Mouse (Mus musculus) embryonic facial prominence, embryonic 12.5 days (tissue): ENCODE results near the gene Arap2. TPM values are rescaled to one million over a fixed set of nuclear protein-coding genes. Genes with fewer than 3 reads are reported as not detected.
"Not testable (repeated sequence)": the region's sequence is repeated elsewhere in the genome, so short reads cannot be mapped to it uniquely, and the experiment has no call there.

Experiments used
- ATAC-seq: fragments of 200-750 bp; cut with Nextera tagmentation; 2 replicates; pipeline ENCODE4 v1.8.0; 2017; ENCODE audit not compliant: insufficient number of reproducible peaks, insufficient read depth, low FRiP score, low TSS enrichment
- H3K27ac ChIP-seq: fragments of 300-500 bp; sonication (generic); 2 replicates; pipeline ENCODE4 v1.5.1; 2016; ENCODE audit warnings: mild to moderate bottlenecking
- H3K27me3 ChIP-seq: fragments of 300-500 bp; sonication (generic); 2 replicates; pipeline ENCODE4 v1.6.1; 2016; ENCODE audit warnings: mild to moderate bottlenecking, moderate library complexity
- H3K36me3 ChIP-seq: fragments of 300-500 bp; sonication (generic); 2 replicates; pipeline ENCODE4 v1.6.1; 2016; ENCODE audit warnings: mild to moderate bottlenecking
- H3K4me1 ChIP-seq: fragments of 300-500 bp; sonication (generic); 2 replicates; pipeline ENCODE4 v1.6.1; 2016
- H3K4me2 ChIP-seq: fragments of 300-500 bp; sonication (generic); replicated peaks from 2 replicates; pipeline ENCODE4 v1.6.1; 2016; ENCODE audit warnings: mild to moderate bottlenecking, moderate library complexity
- H3K4me3 ChIP-seq: fragments of 300-500 bp; sonication (generic); 2 replicates; pipeline ENCODE4 v1.5.1; 2016; ENCODE audit warnings: mild to moderate bottlenecking
- H3K9ac ChIP-seq: fragments of 300-500 bp; sonication (generic); 2 replicates; pipeline ENCODE4 v1.6.1; 2016; ENCODE audit warnings: mild to moderate bottlenecking, moderate library complexity
- H3K9me3 ChIP-seq: fragments of 300-500 bp; sonication (generic); 2 replicates; pipeline ENCODE4 v1.6.1; 2016; ENCODE audit warnings: mild to moderate bottlenecking, moderate library complexity
- WGBS: fragments of 180-500 bp; shearing (Covaris S2); methylation state at CpG from one replicate; pipeline ENCODE4 v1.1.7; 2016; 5-methylcytosine and 5-hydroxymethylcytosine counted together
- polyA plus RNA-seq: library from polyadenylated mRNA; unstranded; fragments of >200 nt; fragmentation: Nextera tagmentation; extraction: Ambion mirVana; gene quantifications from 2 replicates; pipeline ENCODE4 v1.2.1, GENCODE M21; 2016

The Arap2 gene
- polyA plus RNA-seq, 1 experiment from 2014 or later = 2.2 TPM

GRCm38 (mm10) chr5:62764161-62764560, 1.8 kb downstream of the Arap2 start:
- Histone ChIP-seq H3K9me3 (no peaks in the 10 kb centered on the region), H3K4me1 (no peaks in the 10 kb centered on the region), H3K27me3 (peaks cover 6% of the 10 kb centered on the region; the same call in 1 of the 2 replicates), H3K4me2 (no peak overlapping the region), H3K4me3 (no peak overlapping the region), H3K27ac (no peak overlapping the region), H3K9ac (no peak overlapping the region), H3K36me3 (no peaks in the 10 kb centered on the region)
- no peak for ATAC-seq
- WGBS = 77% methylated on average over 5 of the region's 5 CpGs

GRCm38 (mm10) chr5:62763046-62763445, 2.9 kb downstream of the Arap2 start:
- no peaks in the 10 kb centered on the region for H3K9me3 ChIP-seq
- peaks cover 6% of the 10 kb centered on the region; the same call in 1 of the 2 replicates for H3K27me3 ChIP-seq
- WGBS = 83% methylated on average over 1 of the region's 1 CpGs
- no peaks in the 10 kb centered on the region for H3K4me1 ChIP-seq
- no peaks in the 10 kb centered on the region for H3K36me3 ChIP-seq
- H3K27ac ChIP-seq = no peak overlapping the region
- H3K4me3 ChIP-seq = no peak overlapping the region
- no peak overlapping the region for H3K9ac ChIP-seq
- no peak overlapping the region for H3K4me2 ChIP-seq
- no peak for ATAC-seq

- ATAC-seq = no peak
- Histone ChIP-seq H3K27me3 (peaks cover 6% of the 10 kb centered on the region; the same call in 1 of the 2 replicates), H3K36me3 (no peaks in the 10 kb centered on the region), H3K4me2 (no peak overlapping the region), H3K27ac (no peak overlapping the region), H3K4me3 (no peak overlapping the region), H3K9ac (no peak overlapping the region), H3K4me1 (no peaks in the 10 kb centered on the region), H3K9me3 (no peaks in the 10 kb centered on the region)
- 63% methylated on average over 4 of the region's 4 CpGs for WGBS
Observed at GRCm38 (mm10) chr5:62762298-62762960, 3.5 kb downstream of the Arap2 start.

GRCm38 (mm10) chr5:62760791-62761504, 5.0 kb downstream of the Arap2 start:
- H3K36me3 ChIP-seq = no peaks in the 10 kb centered on the region
- 34% methylated on average over 5 of the region's 5 CpGs for WGBS
- H3K27ac ChIP-seq = no peak overlapping the region
- no peak overlapping the region for H3K9ac ChIP-seq
- H3K4me3 ChIP-seq = no peak overlapping the region
- no peaks in the 10 kb centered on the region for H3K4me1 ChIP-seq
- ATAC-seq = no peak
- no peaks in the 10 kb centered on the region for H3K9me3 ChIP-seq
- H3K4me2 ChIP-seq = no peak overlapping the region
- no peaks in the 10 kb centered on the region for H3K27me3 ChIP-seq

- Histone ChIP-seq H3K4me1 (no peaks in the 10 kb centered on the region), H3K4me2 (no peak overlapping the region), H3K9ac (no peak overlapping the region), H3K36me3 (no peaks in the 10 kb centered on the region), H3K27me3 (no peaks in the 10 kb centered on the region), H3K9me3 (no peaks in the 10 kb centered on the region), H3K27ac (no peak overlapping the region), H3K4me3 (no peak overlapping the region)
- no peak for ATAC-seq
- 84% methylated on average over 3 of the region's 3 CpGs for WGBS
Observed at GRCm38 (mm10) chr5:62755808-62756527, 10.0 kb downstream of the Arap2 start.

GRCm38 (mm10) chr5:62752934-62753333, 13.0 kb downstream of the Arap2 start:
- no peak overlapping the region for H3K4me3 ChIP-seq
- H3K4me2 ChIP-seq = no peak overlapping the region
- ATAC-seq = no peak
- H3K27ac ChIP-seq = no peak overlapping the region
- H3K36me3 ChIP-seq = no peaks in the 10 kb centered on the region
- WGBS = 84% methylated on average over 3 of the region's 3 CpGs
- no peaks in the 10 kb centered on the region for H3K9me3 ChIP-seq
- H3K9ac ChIP-seq = no peak overlapping the region
- no peaks in the 10 kb centered on the region for H3K4me1 ChIP-seq
- H3K27me3 ChIP-seq = no peaks in the 10 kb centered on the region

- no peak for ATAC-seq
- no peak overlapping the region for H3K27ac ChIP-seq
- H3K4me3 ChIP-seq = no peak overlapping the region
- H3K36me3 ChIP-seq = no peaks in the 10 kb centered on the region
- no peaks in the 10 kb centered on the region for H3K9me3 ChIP-seq
- H3K4me2 ChIP-seq = no peak overlapping the region
- H3K27me3 ChIP-seq = no peaks in the 10 kb centered on the region
- H3K4me1 ChIP-seq = no peaks in the 10 kb centered on the region
- no peak overlapping the region for H3K9ac ChIP-seq
- WGBS = 58% methylated on average over 2 of the region's 2 CpGs
Observed at GRCm38 (mm10) chr5:62751692-62752091, 14.3 kb downstream of the Arap2 start.

GRCm38 (mm10) chr5:62748168-62748567, 17.8 kb downstream of the Arap2 start:
- Histone ChIP-seq H3K36me3 (no peaks in the 10 kb centered on the region), H3K9me3 (no peaks in the 10 kb centered on the region), H3K27me3 (no peaks in the 10 kb centered on the region), H3K4me3 (no peak overlapping the region), H3K4me1 (no peaks in the 10 kb centered on the region), H3K9ac (no peak overlapping the region), H3K4me2 (no peak overlapping the region), H3K27ac (no peak overlapping the region)
- WGBS = 97% methylated on average over 2 of the region's 2 CpGs
- no peak for ATAC-seq

- no peak for ATAC-seq
- Histone ChIP-seq H3K4me2 (no peak overlapping the region), H3K4me1 (no peaks in the 10 kb centered on the region), H3K4me3 (no peak overlapping the region), H3K9ac (no peak overlapping the region), H3K9me3 (no peaks in the 10 kb centered on the region), H3K27ac (no peak overlapping the region), H3K27me3 (no peaks in the 10 kb centered on the region), H3K36me3 (no peaks in the 10 kb centered on the region)
- WGBS = 89% methylated on average over 9 of the region's 9 CpGs
Observed at GRCm38 (mm10) chr5:62743220-62743922, 22.6 kb downstream of the Arap2 start.

GRCm38 (mm10) chr5:62739451-62740415, 26.2 kb downstream of the Arap2 start:
- Histone ChIP-seq H3K27ac (no peak overlapping the region), H3K9me3 (no peaks in the 10 kb centered on the region), H3K36me3 (no peaks in the 10 kb centered on the region), H3K4me2 (no peak overlapping the region), H3K4me3 (no peak overlapping the region), H3K9ac (no peak overlapping the region), H3K27me3 (no peaks in the 10 kb centered on the region), H3K4me1 (no peaks in the 10 kb centered on the region)
- ATAC-seq = no peak
- 83% methylated on average over 9 of the region's 9 CpGs for WGBS

- ATAC-seq, H3K4me2 ChIP-seq, H3K9ac ChIP-seq, H3K27ac ChIP-seq, H3K4me3 ChIP-seq, H3K27me3 ChIP-seq, H3K36me3 ChIP-seq, H3K9me3 ChIP-seq, H3K4me1 ChIP-seq: not testable (repeated sequence)
- 90% methylated on average over 7 of the region's 7 CpGs for WGBS
Observed at GRCm38 (mm10) chr5:62730573-62730972, 35.4 kb downstream of the Arap2 start.
